In genomic region chr9:58709939-58710338, GRCm38 (mm10) we compare ENCODE assay signal across 8 mouse cellular contexts. TPM values are rescaled to one million over a fixed set of nuclear protein-coding genes. Genes with fewer than 3 reads are reported as not detected.
DNase-seq lines count a peak whose midpoint lies in the region; ATAC-seq and TF ChIP-seq lines count a peak whose summit lies in the region.

No protein-coding gene starts in this region.

- TF ChIP-seq CTCF in Patski (IDR thresholded peaks at IDR 0.05) = peak; percentile 71
- peak; percentile 60 for TF ChIP-seq CTCF in midbrain, postnatal 0 days (IDR thresholded peaks at IDR 0.05)

- H3K36me3 ChIP-seq in heart, embryonic 11.5 days (ENCODE audit: control insufficient read depth, insufficient read depth, low read length) = no peaks in the 10 kb centered on the region; the same call in 1 of the 2 replicates
- H3K36me3 ChIP-seq in midbrain, postnatal 0 days (ENCODE audit: insufficient read depth, low read length) = no peaks in the 10 kb centered on the region

- CTCF ChIA-PET in Patski (lab: Charles Lee) = interaction anchor here (0.7 to 1.6 kb wide), 4 partner anchors 9 to 93 kb away, joined by 3 to 5 read pairs (median 3); no protein-coding TSS in a partner anchor

- H3K4me2 ChIP-seq in heart, embryonic 11.5 days = no peak overlapping the region
- H3K4me2 ChIP-seq in midbrain, postnatal 0 days (ENCODE audit: low read depth, low read length, poor library complexity, severe bottlenecking) = no peak overlapping the region

- no peak for ATAC-seq in heart, embryonic 11.5 days (replicated peaks; ENCODE audit: insufficient number of reproducible peaks, low FRiP score, low TSS enrichment)
- ATAC-seq in Patski = no peak
- no peak for ATAC-seq in midbrain, postnatal 0 days (ENCODE audit: low FRiP score)

- H3K9me3 ChIP-seq in heart, embryonic 11.5 days (replicated peaks; ENCODE audit: control insufficient read depth, low read length) = no peaks in the 10 kb centered on the region
- no peaks in the 10 kb centered on the region for H3K9me3 ChIP-seq in midbrain, postnatal 0 days (ENCODE audit: low read length)

- POLR2A ChIA-PET in Patski (lab: Charles Lee) = no interaction called here

- H3K4me3 ChIP-seq in heart, embryonic 11.5 days (ENCODE audit: low read depth, low read length) = no peak overlapping the region
- H3K4me3 ChIP-seq in midbrain, postnatal 0 days (ENCODE audit: low read depth, low read length) = no peak overlapping the region

- no peak overlapping the region for H3K27ac ChIP-seq in heart, embryonic 11.5 days (ENCODE audit: low read depth, low read length)
- H3K27ac ChIP-seq in midbrain, postnatal 0 days (ENCODE audit: low read depth, low read length) = no peak overlapping the region

- no peaks in the 10 kb centered on the region for H3K4me1 ChIP-seq in heart, embryonic 11.5 days (ENCODE audit: control insufficient read depth, insufficient read depth, low read length)
- H3K4me1 ChIP-seq in midbrain, postnatal 0 days (ENCODE audit: insufficient read depth, low read length) = no peaks in the 10 kb centered on the region

- WGBS in heart, embryonic 11.5 days (ENCODE audit: insufficient replicate concordance) = 8% methylated on average over 2 of the region's 2 CpGs
- 5% methylated on average over 2 of the region's 2 CpGs for WGBS in midbrain, postnatal 0 days

- DNase-seq in heart, adult 18-20 months = peak; percentile 41 to 77
- DNase-seq in Patski (ENCODE audit: low read depth, low spot score) = no peak
- peak; percentile 85 to 91 for DNase-seq in cerebellum, postnatal 14 days
- DNase-seq in gastrocnemius, postnatal 4 days (ENCODE audit: low spot score in 2 of 2) = peak; percentile 34 to 48
- peak; percentile 58 for DNase-seq in left cerebral cortex, adult 11 months (ENCODE audit: low spot score)
- peak; percentile 63 for DNase-seq in midbrain, postnatal 0 days (ENCODE audit: low spot score)
- peak; percentile 16 to 23 for DNase-seq in thymus, adult 18-20 months

- H3K9ac ChIP-seq in heart, embryonic 11.5 days (ENCODE audit: low read depth, low read length) = no peak overlapping the region
- H3K9ac ChIP-seq in midbrain, postnatal 0 days (replicated peaks; ENCODE audit: low read length, poor library complexity, severe bottlenecking) = no peak overlapping the region

- in situ Hi-C loops in Patski (cut with MboI; ENCODE audit: low pct_unique_long_range_greater_than_20kb) = loop anchor here (5.0 kb wide), 1 partner anchor 162 kb away; no protein-coding TSS in a partner anchor

- H3K27me3 ChIP-seq in heart, embryonic 11.5 days (ENCODE audit: control insufficient read depth, insufficient read depth, low read length) = no peaks in the 10 kb centered on the region
- H3K27me3 ChIP-seq in Patski = peaks cover 5% of the 10 kb centered on the region
- no peaks in the 10 kb centered on the region for H3K27me3 ChIP-seq in midbrain, postnatal 0 days (ENCODE audit: insufficient read depth, low read length)

RNA-seq across cellular contexts. Expression of gene Rec114, which starts 33.8 kb away (rescaled TPM):
- 1 to 10 TPM; 2.3 to 2.7 TPM for total RNA-seq in heart, adult 18-20 months (2021)
- 15.5 and 15.6 TPM in 2 replicates for polyA plus RNA-seq in heart, embryonic 11.5 days (2014; fragmentation: Nextera tagmentation; extraction: Ambion mirVana)
- polyA plus RNA-seq in Patski (2021) = 0.36 TPM
- total RNA-seq in gastrocnemius, postnatal 4 days (2021) = not detected
- total RNA-seq in midbrain, postnatal 0 days (2014; rRNA removed) = 0.16 and 1.1 TPM in 2 replicates
- polyA plus RNA-seq in midbrain, postnatal 0 days (2015; fragmentation: Nextera tagmentation; extraction: Ambion mirVana) = 1.1 and 1.9 TPM in 2 replicates
